Mouse (Mus musculus): Measurements from ENCODE around the gene Id1. TPM values are rescaled to one million over a fixed set of nuclear protein-coding genes. Genes with fewer than 3 reads are reported as not detected.

Id1 gene
- total and polyA plus RNA-seq, 3 experiments = 0.93 TPM; not detected in 2

GRCm38 (mm10) chr2:152753944-152754711 is 18.1 kb downstream of the Id1 start, which contains the start of gene Cox4i2:
Gene Cox4i2, plus strand, starts transcription at chr2:152754173.
- in situ Hi-C loops (cut with MboI; ENCODE audit: low pct_ligation_motif_present, low pct_unique_long_range_greater_than_20kb, low sequenced_read_pairs) (no loop called here), dilution Hi-C loops (cut with MboI; ENCODE audit: extremely low pct_ligation_motif_present, extremely low pct_unique_long_range_greater_than_20kb, low sequenced_read_pairs) (no loop called here)
- DNase-seq (ENCODE audit: extremely low read depth) = no peak
- no peak for TF ChIP-seq ETS1 (conservative IDR thresholded peaks at IDR 0.05; ENCODE audit: low read depth, low read length)
- no peak for TF ChIP-seq MAZ (IDR thresholded peaks at IDR 0.05; ENCODE audit: low read depth, low read length)
- Histone ChIP-seq H3K4me1 (ENCODE audit: control insufficient read depth in 1 of 2, insufficient read depth in 2 of 2) (peaks cover 11 to 23% of the 10 kb centered on the region in 2 experiments), H3K27me3 (replicated peaks) (peaks cover 81% of the 10 kb centered on the region), H3K36me3 (replicated peaks in 1 of 2; ENCODE audit: control insufficient read depth in 1 of 2, insufficient read depth in 1 of 2, low read length in 1 of 2) (no peaks in the 10 kb centered on the region), H3K79me2 (replicated peaks; ENCODE audit: control insufficient read depth, extremely low read depth, insufficient read depth, poor library complexity, severe bottlenecking) (no peaks in the 10 kb centered on the region), H3K9ac (ENCODE audit: insufficient read depth, low read depth) (no peak within 1 kb of the TSS), H3K9me3 (replicated peaks; ENCODE audit: low read length) (no peaks in the 10 kb centered on the region), H3K27ac (ENCODE audit: insufficient read depth, low read depth) (no peak within 1 kb of the TSS), H3K4me3 (replicated peaks in 1 of 3; ENCODE audit: low read depth in 2 of 3, low read length in 2 of 3, poor library complexity in 1 of 3) (no peak within 1 kb of the TSS), H3K4me2 (ENCODE audit: insufficient read depth, low read depth, poor library complexity, severe bottlenecking) (no peak within 1 kb of the TSS)

- Histone ChIP-seq H3K79me2 (replicated peaks; ENCODE audit: control insufficient read depth, extremely low read depth, insufficient read depth, poor library complexity, severe bottlenecking) (no peaks in the 10 kb centered on the region), H3K27ac (ENCODE audit: insufficient read depth, low read depth) (no peak overlapping the region), H3K9ac (ENCODE audit: insufficient read depth, low read depth) (no peak overlapping the region), H3K4me2 (ENCODE audit: insufficient read depth, low read depth, poor library complexity, severe bottlenecking) (0 out of 2 replicates have a peak overlapping the region, but pooled peaks have one; percentile 8), H3K9me3 (replicated peaks; ENCODE audit: low read length) (no peaks in the 10 kb centered on the region), H3K36me3 (replicated peaks in 1 of 2; ENCODE audit: control insufficient read depth in 1 of 2, insufficient read depth in 1 of 2, low read length in 1 of 2) (no peaks in the 10 kb centered on the region), H3K4me1 (ENCODE audit: control insufficient read depth in 1 of 2, insufficient read depth in 2 of 2) (peaks cover 11 to 23% of the 10 kb centered on the region in 2 experiments), H3K27me3 (replicated peaks) (peaks cover 85% of the 10 kb centered on the region), H3K4me3 (replicated peaks in 1 of 3; ENCODE audit: low read depth in 2 of 3, low read length in 2 of 3, poor library complexity in 1 of 3) (no peak overlapping the region)
- dilution Hi-C loops (cut with MboI; ENCODE audit: extremely low pct_ligation_motif_present, extremely low pct_unique_long_range_greater_than_20kb, low sequenced_read_pairs) = no loop called here
- in situ Hi-C loops (cut with MboI; ENCODE audit: low pct_ligation_motif_present, low pct_unique_long_range_greater_than_20kb, low sequenced_read_pairs) = no loop called here
- peak; percentile 46 for DNase-seq (ENCODE audit: extremely low read depth)
- peak; percentile 89 for TF ChIP-seq IRF4 (IDR thresholded peaks at IDR 0.05; ENCODE audit: low read depth, low read length)
- no peak for TF ChIP-seq USF2 (conservative IDR thresholded peaks at IDR 0.05; ENCODE audit: low read depth, low read length)
- no peak for TF ChIP-seq SIN3A (IDR thresholded peaks at IDR 0.05; ENCODE audit: low read length)
- TF ChIP-seq UBTF (IDR thresholded peaks at IDR 0.05; ENCODE audit: low read depth, low read length) = no peak
- peak; percentile 72 for TF ChIP-seq ETS1 (conservative IDR thresholded peaks at IDR 0.05; ENCODE audit: low read depth, low read length)
- peak; percentile 69 for TF ChIP-seq EP300 (IDR thresholded peaks at IDR 0.05; ENCODE audit: low read length)
- peak; percentile 84 for TF ChIP-seq MAFK (IDR thresholded peaks at IDR 0.05; ENCODE audit: insufficient replicate concordance, low read length)
- TF ChIP-seq JUND (conservative IDR thresholded peaks at IDR 0.05; ENCODE audit: low read depth, low read length) = no peak
- peak; percentile 59 for TF ChIP-seq TCF12 (IDR thresholded peaks at IDR 0.05; ENCODE audit: low read depth, low read length)
- peak; percentile 99 for TF ChIP-seq BHLHE40 (IDR thresholded peaks at IDR 0.05; ENCODE audit: low read depth, low read length)
- 0 out of 2 replicates have a peak, but pooled peaks have one; percentile 34 for TF ChIP-seq RCOR1 (conservative IDR thresholded peaks at IDR 0.05; ENCODE audit: low read depth, low read length)
- TF ChIP-seq MAX (IDR thresholded peaks at IDR 0.05; ENCODE audit: low read length) = peak; percentile 63; the same call in 1 of the 2 replicates
- peak; percentile 59; the same call in 1 of the 2 replicates for TF ChIP-seq MYC (IDR thresholded peaks at IDR 0.05; ENCODE audit: low read depth, low read length)
Measured at GRCm38 (mm10) chr2:152756474-152757393, 20.7 kb downstream of the Id1 start.
